Mouse (Mus musculus): Measurements from ENCODE around the gene Gm14137. TPM values are rescaled to one million over a fixed set of nuclear protein-coding genes. Genes with fewer than 3 reads are reported as not detected.

Gene Gm14137
- polyA plus RNA-seq, 1 experiment: not detected

- WGBS: 7% methylated on average over 26 of the region's 26 CpGs
- Histone ChIP-seq H3K27ac (ENCODE audit: insufficient read depth, low read depth, low read length) (no peak overlapping the region), H3K4me1 (ENCODE audit: control insufficient read depth, insufficient read depth, low read length) (peaks cover 37% of the 10 kb centered on the region), H3K4me3 (ENCODE audit: insufficient read depth, low read depth, low read length) (peak overlapping the region; percentile 52)
- TF ChIP-seq POLR2A (IDR thresholded peaks at IDR 0.05; ENCODE audit: insufficient read depth, low read depth, low read length) (no peak), CTCF (IDR thresholded peaks at IDR 0.05; ENCODE audit: insufficient read depth, low read depth, low read length) (no peak)
Observed at GRCm38 (mm10) chr2:119167866-119168256, 6.4 kb upstream of the Gm14137 start.

GRCm38 (mm10) chr2:119170282-119170681 is 4.0 kb upstream of the Gm14137 start:
- TF ChIP-seq POLR2A (IDR thresholded peaks at IDR 0.05; ENCODE audit: insufficient read depth, low read depth, low read length) (no peak), CTCF (IDR thresholded peaks at IDR 0.05; ENCODE audit: insufficient read depth, low read depth, low read length) (no peak)
- 88% methylated on average over 2 of the region's 2 CpGs for WGBS

GRCm38 (mm10) chr2:119171574-119171973 is 2.7 kb upstream of the Gm14137 start:
- TF ChIP-seq CTCF (IDR thresholded peaks at IDR 0.05; ENCODE audit: insufficient read depth, low read depth, low read length): no peak
- no peak for TF ChIP-seq POLR2A (IDR thresholded peaks at IDR 0.05; ENCODE audit: insufficient read depth, low read depth, low read length)
- Histone ChIP-seq H3K27ac (ENCODE audit: insufficient read depth, low read depth, low read length) (no peak overlapping the region), H3K4me3 (ENCODE audit: insufficient read depth, low read depth, low read length) (no peak overlapping the region), H3K4me1 (ENCODE audit: control insufficient read depth, insufficient read depth, low read length) (peaks cover 65% of the 10 kb centered on the region)
- 81% methylated on average over 8 of the region's 8 CpGs for WGBS

More at GRCm38 (mm10) chr2:119170282-119170681, 4.0 kb upstream of the Gm14137 start:
- no peak overlapping the region for H3K4me3 ChIP-seq (ENCODE audit: insufficient read depth, low read depth, low read length)
- no peak overlapping the region for H3K27ac ChIP-seq (ENCODE audit: insufficient read depth, low read depth, low read length)
- H3K4me1 ChIP-seq (ENCODE audit: control insufficient read depth, insufficient read depth, low read length): peaks cover 61% of the 10 kb centered on the region

GRCm38 (mm10) chr2:119172446-119172845 is 1.9 kb upstream of the Gm14137 start:
- no peak for TF ChIP-seq CTCF (IDR thresholded peaks at IDR 0.05; ENCODE audit: insufficient read depth, low read depth, low read length)
- no peak for TF ChIP-seq POLR2A (IDR thresholded peaks at IDR 0.05; ENCODE audit: insufficient read depth, low read depth, low read length)
- Histone ChIP-seq H3K27ac (ENCODE audit: insufficient read depth, low read depth, low read length) (peak overlapping the region; percentile 76), H3K4me3 (ENCODE audit: insufficient read depth, low read depth, low read length) (no peak overlapping the region), H3K4me1 (ENCODE audit: control insufficient read depth, insufficient read depth, low read length) (peaks cover 59% of the 10 kb centered on the region)
- 68% methylated on average over 7 of the region's 7 CpGs for WGBS

GRCm38 (mm10) chr2:119172862-119173576 is 1.3 kb upstream of the Gm14137 start:
- H3K4me3 ChIP-seq (ENCODE audit: insufficient read depth, low read depth, low read length): no peak overlapping the region
- WGBS: 25% methylated on average over 13 of the region's 13 CpGs
- TF ChIP-seq CTCF (IDR thresholded peaks at IDR 0.05; ENCODE audit: insufficient read depth, low read depth, low read length) (no peak), POLR2A (IDR thresholded peaks at IDR 0.05; ENCODE audit: insufficient read depth, low read depth, low read length) (no peak)
- peak overlapping the region; percentile 76 for H3K27ac ChIP-seq (ENCODE audit: insufficient read depth, low read depth, low read length)
- peaks cover 54% of the 10 kb centered on the region for H3K4me1 ChIP-seq (ENCODE audit: control insufficient read depth, insufficient read depth, low read length)

GRCm38 (mm10) chr2:119174866-119175265 is 557 bp downstream of the Gm14137 start:
- Histone ChIP-seq H3K4me1 (ENCODE audit: control insufficient read depth, insufficient read depth, low read length) (peaks cover 51% of the 10 kb centered on the region), H3K27ac (ENCODE audit: insufficient read depth, low read depth, low read length) (peak overlapping the region; percentile 76), H3K4me3 (ENCODE audit: insufficient read depth, low read depth, low read length) (no peak overlapping the region)
- TF ChIP-seq POLR2A (IDR thresholded peaks at IDR 0.05; ENCODE audit: insufficient read depth, low read depth, low read length): no peak
- no peak for TF ChIP-seq CTCF (IDR thresholded peaks at IDR 0.05; ENCODE audit: insufficient read depth, low read depth, low read length)
- WGBS: 72% methylated on average over 14 of the region's 14 CpGs

GRCm38 (mm10) chr2:119175614-119176013 is 1.3 kb downstream of the Gm14137 start:
- H3K27ac ChIP-seq (ENCODE audit: insufficient read depth, low read depth, low read length): no peak overlapping the region
- H3K4me1 ChIP-seq (ENCODE audit: control insufficient read depth, insufficient read depth, low read length): peaks cover 47% of the 10 kb centered on the region
- WGBS: 82% methylated on average over 6 of the region's 6 CpGs
- no peak for TF ChIP-seq CTCF (IDR thresholded peaks at IDR 0.05; ENCODE audit: insufficient read depth, low read depth, low read length)
- no peak overlapping the region for H3K4me3 ChIP-seq (ENCODE audit: insufficient read depth, low read depth, low read length)

- Histone ChIP-seq H3K4me3 (ENCODE audit: insufficient read depth, low read depth, low read length) (no peak overlapping the region), H3K27ac (ENCODE audit: insufficient read depth, low read depth, low read length) (no peak overlapping the region), H3K4me1 (ENCODE audit: control insufficient read depth, insufficient read depth, low read length) (peaks cover 43% of the 10 kb centered on the region)
- 66% methylated on average over 3 of the region's 3 CpGs for WGBS
- TF ChIP-seq CTCF (IDR thresholded peaks at IDR 0.05; ENCODE audit: insufficient read depth, low read depth, low read length) (no peak), POLR2A (IDR thresholded peaks at IDR 0.05; ENCODE audit: insufficient read depth, low read depth, low read length) (no peak)
Observed at GRCm38 (mm10) chr2:119176761-119177160, 2.5 kb downstream of the Gm14137 start.

GRCm38 (mm10) chr2:119177384-119177939 is 3.2 kb downstream of the Gm14137 start:
- Histone ChIP-seq H3K27ac (ENCODE audit: insufficient read depth, low read depth, low read length) (no peak overlapping the region), H3K4me3 (ENCODE audit: insufficient read depth, low read depth, low read length) (no peak overlapping the region), H3K4me1 (ENCODE audit: control insufficient read depth, insufficient read depth, low read length) (peaks cover 37% of the 10 kb centered on the region)
- 60% methylated on average over 5 of the region's 5 CpGs for WGBS
- TF ChIP-seq CTCF (IDR thresholded peaks at IDR 0.05; ENCODE audit: insufficient read depth, low read depth, low read length): no peak
- TF ChIP-seq POLR2A (IDR thresholded peaks at IDR 0.05; ENCODE audit: insufficient read depth, low read depth, low read length): no peak

All from olfactory bulb, adult 2 months (tissue).